12 mouse cellular contexts compared by ENCODE assay signal in genomic region chr9:103489096-103489495, GRCm38 (mm10). TPM values are rescaled to one million over a fixed set of nuclear protein-coding genes. Genes with fewer than 3 reads are reported as not detected.
DNase-seq lines count a peak whose midpoint lies in the region; ATAC-seq and TF ChIP-seq lines count a peak whose summit lies in the region.
"Had no signal": no experiment of that assay in that cellular context is flagged by ENCODE, and none has a peak within 500 bp of the region (broad histone marks: within the 10 kb centered on the region; RNA-seq: fewer than 3 reads in every experiment).

No protein-coding gene starts in this region.

- peaks cover 62% of the 10 kb centered on the region for H3K4me1 ChIP-seq in heart, embryonic 15.5 days (replicated peaks)
- peaks cover 48% of the 10 kb centered on the region for H3K4me1 ChIP-seq in heart, embryonic 11.5 days (ENCODE audit: control insufficient read depth, insufficient read depth, low read length)
- H3K4me1 ChIP-seq in testis, adult 2 months (ENCODE audit: control insufficient read depth, insufficient read depth, low read length): peaks cover 20% of the 10 kb centered on the region
- H3K4me1 ChIP-seq in forebrain, embryonic 11.5 days (replicated peaks; ENCODE audit: control insufficient read depth, insufficient read depth, low read length): peaks cover 2% of the 10 kb centered on the region; the same call in 1 of the 2 replicates

- ATAC-seq in heart, embryonic 15.5 days (replicated peaks; ENCODE audit: insufficient number of reproducible peaks, insufficient read depth, low FRiP score, low read depth): 0 out of 2 replicates have a peak, but pooled peaks have one; percentile 3
- no peak for ATAC-seq in heart, embryonic 11.5 days (replicated peaks; ENCODE audit: insufficient number of reproducible peaks, low FRiP score, low TSS enrichment)
- ATAC-seq in forebrain, embryonic 11.5 days (replicated peaks; ENCODE audit: low FRiP score): no peak
- ATAC-seq: intestine, embryonic 16.5 days had no signal

- TF ChIP-seq POLR2A in testis, adult 2 months (IDR thresholded peaks at IDR 0.05; ENCODE audit: control insufficient read depth, low read depth, low read length): 0 out of 2 replicates have a peak, but pooled peaks have one; percentile 25

- 34% methylated on average over 7 of the region's 7 CpGs for WGBS in heart, embryonic 15.5 days
- WGBS in heart, embryonic 11.5 days (ENCODE audit: insufficient replicate concordance): 45% methylated on average over 7 of the region's 7 CpGs
- WGBS in forebrain, embryonic 11.5 days: 66% methylated on average over 7 of the region's 7 CpGs

- no peak overlapping the region for H3K4me3 ChIP-seq in heart, embryonic 15.5 days
- no peak overlapping the region for H3K4me3 ChIP-seq in heart, embryonic 11.5 days (ENCODE audit: low read depth, low read length)
- peak overlapping the region; percentile 27 for H3K4me3 ChIP-seq in testis, adult 2 months (ENCODE audit: control insufficient read depth, low read depth, low read length)
- H3K4me3 ChIP-seq in forebrain, embryonic 11.5 days (ENCODE audit: low read depth, low read length): no peak overlapping the region
- H3K4me3 ChIP-seq: forebrain, embryonic 12.5 days; gastrocnemius, adult 2 months had no signal

- H3K36me3 ChIP-seq in heart, embryonic 15.5 days: no peaks in the 10 kb centered on the region
- 0 out of 2 replicates have a peak, but pooled peaks cover 4% of the 10 kb centered on the region for H3K36me3 ChIP-seq in heart, embryonic 11.5 days (ENCODE audit: control insufficient read depth, insufficient read depth, low read length)
- H3K36me3 ChIP-seq in testis, adult 2 months (ENCODE audit: control insufficient read depth, insufficient read depth, low read length): no peaks in the 10 kb centered on the region
- H3K36me3 ChIP-seq in forebrain, embryonic 11.5 days (ENCODE audit: control insufficient read depth, insufficient read depth, low read length): no peaks in the 10 kb centered on the region

- no peaks in the 10 kb centered on the region for H3K27me3 ChIP-seq in heart, embryonic 15.5 days
- no peaks in the 10 kb centered on the region for H3K27me3 ChIP-seq in heart, embryonic 11.5 days (ENCODE audit: control insufficient read depth, insufficient read depth, low read length)
- no peaks in the 10 kb centered on the region for H3K27me3 ChIP-seq in testis, adult 2 months (ENCODE audit: control insufficient read depth, insufficient read depth, low read length)
- H3K27me3 ChIP-seq in forebrain, embryonic 11.5 days (ENCODE audit: control insufficient read depth, insufficient read depth, low read length): no peaks in the 10 kb centered on the region

- H3K4me2 ChIP-seq in heart, embryonic 15.5 days: no peak overlapping the region
- H3K4me2 ChIP-seq in heart, embryonic 11.5 days: no peak overlapping the region
- no peak overlapping the region for H3K4me2 ChIP-seq in forebrain, embryonic 11.5 days (ENCODE audit: low read depth, low read length, severe bottlenecking)
- H3K4me2 ChIP-seq: forebrain, embryonic 12.5 days had no signal

- no peaks in the 10 kb centered on the region for H3K9me3 ChIP-seq in heart, embryonic 15.5 days (replicated peaks)
- no peaks in the 10 kb centered on the region for H3K9me3 ChIP-seq in heart, embryonic 11.5 days (replicated peaks; ENCODE audit: control insufficient read depth, low read length)
- no peaks in the 10 kb centered on the region for H3K9me3 ChIP-seq in forebrain, embryonic 11.5 days (ENCODE audit: control insufficient read depth, low read length)
- H3K9me3 ChIP-seq: forebrain, embryonic 12.5 days had no signal

- no peak overlapping the region for H3K27ac ChIP-seq in heart, embryonic 15.5 days
- H3K27ac ChIP-seq in heart, embryonic 11.5 days (ENCODE audit: low read depth, low read length): no peak overlapping the region
- peak overlapping the region; percentile 9 for H3K27ac ChIP-seq in testis, adult 2 months (ENCODE audit: control insufficient read depth, insufficient read depth, low read depth, low read length)
- no peak overlapping the region for H3K27ac ChIP-seq in forebrain, embryonic 11.5 days (ENCODE audit: low read depth, low read length)
- H3K27ac ChIP-seq: forebrain, embryonic 12.5 days; gastrocnemius, adult 2 months had no signal

- no peak for DNase-seq in testis, postnatal 10 days (ENCODE audit: low spot score)
- DNase-seq in spleen, postnatal 10 days (ENCODE audit: low spot score in 2 of 2): peak; percentile 19 to 70
- peak; percentile 66 for DNase-seq in thymus, postnatal 4 days
- no peak for DNase-seq in forebrain, embryonic 11.5 days (ENCODE audit: low spot score)
- DNase-seq in cerebellum, adult 9-10 months: no peak
- DNase-seq: gastrocnemius, adult 2 months; layer of hippocampus, postnatal 36 days had no signal

- H3K9ac ChIP-seq in heart, embryonic 15.5 days: no peak overlapping the region
- H3K9ac ChIP-seq in heart, embryonic 11.5 days (ENCODE audit: low read depth, low read length): no peak overlapping the region
- no peak overlapping the region for H3K9ac ChIP-seq in forebrain, embryonic 11.5 days (ENCODE audit: low read length)
- H3K9ac ChIP-seq: forebrain, embryonic 12.5 days had no signal

- TF ChIP-seq CTCF in testis, adult 2 months (IDR thresholded peaks at IDR 0.05; ENCODE audit: control insufficient read depth, insufficient read depth, insufficient replicate concordance, low read depth, low read length): no peak

RNA-seq across cellular contexts. Expression of gene Bfsp2, which starts 8.9 kb away (rescaled TPM):
- 0.46 and 0.97 TPM in 2 replicates for polyA plus RNA-seq in heart, embryonic 15.5 days (2015; fragmentation: Nextera tagmentation; extraction: Ambion mirVana)
- polyA plus RNA-seq in heart, embryonic 11.5 days (2014; fragmentation: Nextera tagmentation; extraction: Ambion mirVana): 0.25 and 0.60 TPM in 2 replicates
- 0.74 and 0.75 TPM in 2 replicates for polyA plus RNA-seq in testis, adult 2 months (2012; rRNA removed)
- 0.65 and 1.8 TPM in 2 replicates for polyA plus RNA-seq in forebrain, embryonic 11.5 days (2014; fragmentation: Nextera tagmentation; extraction: Ambion mirVana)
- polyA plus RNA-seq: intestine, embryonic 16.5 days had no signal

Comparison
In these comparisons a context has a peak if more than half of its experiments do, and no peak if none do; other contexts are left out.
1. DNase-seq: peak in spleen, postnatal 10 days (2 of 2) and thymus, postnatal 4 days (single experiment); none in testis, postnatal 10 days (single experiment), forebrain, embryonic 11.5 days (single experiment) and cerebellum, adult 9-10 months (single experiment).